Mouse (Mus musculus) thymus, postnatal 36 days (tissue): ENCODE measurements at regions not wholly inside any gene's neighbourhood (a gene's known extent, or its start where the extent isn't known, plus 50 kb on each side); places are given as distances from the start of the nearest gene placed in this dataset.

Experiments used
- DNase-seq, 2 experiments: peaks; one replicate each; pipeline ENCODE4 v3.0.0; 2022; ENCODE audit warnings: mixed read lengths in 2 of 2

DNA sequence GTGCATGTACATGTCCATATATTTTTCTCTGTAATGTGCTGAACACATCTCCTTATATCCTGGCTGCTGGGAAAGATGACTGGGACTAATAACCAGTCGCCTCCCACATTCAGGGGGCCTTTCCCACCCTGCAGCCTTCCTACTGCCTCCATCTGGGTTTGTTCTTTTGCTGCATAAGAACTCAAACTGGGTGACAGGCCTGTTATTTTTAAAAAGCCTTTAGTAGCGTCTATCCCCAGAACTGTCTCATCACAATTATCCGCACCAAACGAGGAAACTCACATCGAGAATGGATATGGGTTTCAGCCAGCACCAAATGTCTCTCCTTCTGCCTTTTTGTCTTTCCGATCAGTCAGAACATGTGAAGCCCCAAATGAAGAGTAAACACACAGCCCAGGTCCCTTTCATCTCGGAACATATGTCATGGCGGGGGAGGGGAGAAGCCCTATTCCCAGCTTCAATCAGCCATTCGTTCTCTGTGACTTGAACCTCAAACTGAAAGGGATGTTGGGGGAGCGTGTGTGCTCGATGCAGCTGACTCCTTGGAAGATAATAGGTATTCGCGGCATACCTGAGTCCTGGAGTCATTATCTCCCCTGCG lies 128.3 kb upstream of the Noct start:
- DNase-seq: no peak

DNA sequence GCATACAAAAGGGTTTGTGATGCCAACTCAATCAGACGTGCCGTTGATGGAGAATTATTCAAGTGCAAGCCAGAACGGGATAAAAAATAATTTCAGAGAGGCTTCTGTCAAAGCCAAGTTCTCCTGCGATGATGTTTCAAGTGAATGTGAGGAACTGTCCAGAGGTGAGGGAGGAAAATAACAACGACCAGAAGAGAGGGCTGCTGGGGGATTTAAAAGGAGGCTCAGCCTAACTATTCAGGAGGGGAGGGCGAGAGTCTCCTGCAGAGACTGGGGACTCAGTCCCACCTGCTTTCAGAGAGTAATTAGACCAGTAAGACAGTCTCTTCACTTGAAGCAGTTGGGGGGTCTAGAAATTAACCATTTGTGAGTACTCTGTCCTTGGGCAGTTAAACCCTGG lies 127.7 kb upstream of the Noct start:
- no peak for DNase-seq

DNA sequence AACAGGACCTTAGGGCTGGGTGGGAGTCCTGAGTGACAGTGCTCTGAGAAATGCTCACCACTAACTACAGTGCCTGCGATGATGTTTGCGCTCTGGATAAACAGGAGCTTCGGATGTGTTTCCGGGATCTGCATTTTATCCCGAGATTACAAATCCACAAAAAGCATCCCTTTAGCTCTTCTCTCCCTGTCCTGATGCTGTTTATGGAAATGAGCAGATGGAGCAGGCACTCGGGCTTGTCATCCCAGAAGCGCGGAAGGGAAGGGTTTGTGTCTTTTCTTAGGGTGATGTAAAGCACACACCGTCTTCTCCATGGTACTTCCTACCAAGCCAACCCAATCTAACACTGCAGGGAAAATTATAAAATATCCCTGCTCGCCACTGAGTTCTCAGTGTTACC lies 126.9 kb upstream of the Noct start:
- DNase-seq: no peak

DNA sequence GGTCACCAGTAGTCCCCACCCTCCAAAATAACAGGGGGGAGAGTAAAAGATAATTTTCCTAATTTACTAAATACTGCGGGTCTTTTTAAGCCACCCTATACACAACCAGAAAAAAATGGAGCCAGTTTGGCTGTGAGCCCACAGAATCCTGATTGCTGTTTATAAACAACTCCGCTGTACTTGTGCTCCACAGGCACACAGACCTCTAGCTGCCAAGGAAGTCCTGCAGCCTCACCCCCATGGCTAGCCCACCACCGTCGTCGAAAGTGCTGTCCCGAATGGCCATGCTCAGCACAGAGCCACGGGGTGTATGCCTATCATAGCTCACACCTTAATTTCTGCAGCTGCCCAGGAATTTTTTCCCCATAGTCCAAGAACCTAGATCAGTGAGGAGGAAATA lies 124.3 kb upstream of the Noct start:
- DNase-seq: no peak

DNA sequence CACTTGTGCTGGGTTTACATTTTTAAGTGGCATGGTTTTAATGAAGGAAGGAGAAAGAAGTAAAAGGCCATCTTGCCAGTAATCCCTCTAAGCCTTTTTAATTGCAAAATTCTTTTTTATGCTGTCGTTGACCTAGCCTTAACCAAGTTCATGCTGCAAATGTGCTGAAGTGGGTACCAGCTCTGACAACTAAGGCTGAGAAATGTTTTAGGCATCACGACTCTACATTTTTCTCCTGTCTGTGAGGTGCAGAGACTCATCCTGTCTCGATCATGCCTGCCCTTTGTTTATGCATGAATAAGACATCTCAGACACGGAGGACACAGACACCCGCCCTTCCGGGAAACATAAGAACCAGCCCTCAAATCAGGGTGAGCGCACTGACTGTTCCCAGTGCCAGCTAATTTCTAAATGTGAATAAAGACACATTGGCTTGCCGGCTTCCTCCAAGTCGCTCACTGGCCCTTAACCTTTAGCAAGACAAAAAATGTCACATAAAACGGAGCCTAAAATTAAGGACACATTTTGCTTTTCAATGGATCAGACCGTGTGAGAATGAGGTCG lies 115.5 kb upstream of the Noct start:
- DNase-seq: no peak

DNA sequence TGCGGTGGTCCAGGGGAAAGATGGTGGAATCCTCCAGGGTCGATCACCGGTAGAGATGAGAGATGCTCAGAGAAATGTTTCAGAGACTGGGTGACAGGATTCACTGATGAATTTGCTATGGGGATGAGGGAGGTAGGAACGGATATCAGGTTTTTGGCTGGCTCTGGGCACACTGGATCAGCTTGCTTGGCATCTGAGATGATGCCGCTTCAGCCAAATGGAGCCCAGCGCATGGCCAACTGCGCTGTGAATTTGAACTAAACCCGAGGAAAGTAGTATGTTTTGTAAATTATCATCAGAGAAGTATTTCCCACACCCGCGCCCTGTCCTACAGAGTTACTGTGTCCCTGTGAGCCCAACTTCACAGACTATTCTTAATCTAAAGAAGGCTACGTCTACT lies 113.0 kb upstream of the Noct start:
- no peak for DNase-seq

DNA sequence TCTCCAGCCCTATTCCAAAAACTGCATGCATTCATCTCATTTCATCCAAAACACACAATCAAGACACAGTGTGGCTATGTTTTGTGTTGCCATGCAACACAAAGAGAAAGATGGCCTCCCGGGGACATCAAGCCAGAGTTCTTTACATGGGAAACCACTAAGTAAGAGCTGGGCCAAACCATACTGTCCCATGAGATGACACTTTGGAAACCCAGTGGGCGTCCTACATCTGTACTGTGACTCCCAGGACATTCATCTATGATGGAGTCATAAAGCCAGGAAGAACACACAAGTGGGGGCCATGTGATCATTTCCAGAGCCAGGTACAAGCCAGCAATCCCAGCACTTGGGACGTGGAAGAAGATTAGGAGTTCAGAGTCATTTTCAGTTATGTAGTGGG lies 111.9 kb upstream of the Noct start:
- DNase-seq: no peak

DNA sequence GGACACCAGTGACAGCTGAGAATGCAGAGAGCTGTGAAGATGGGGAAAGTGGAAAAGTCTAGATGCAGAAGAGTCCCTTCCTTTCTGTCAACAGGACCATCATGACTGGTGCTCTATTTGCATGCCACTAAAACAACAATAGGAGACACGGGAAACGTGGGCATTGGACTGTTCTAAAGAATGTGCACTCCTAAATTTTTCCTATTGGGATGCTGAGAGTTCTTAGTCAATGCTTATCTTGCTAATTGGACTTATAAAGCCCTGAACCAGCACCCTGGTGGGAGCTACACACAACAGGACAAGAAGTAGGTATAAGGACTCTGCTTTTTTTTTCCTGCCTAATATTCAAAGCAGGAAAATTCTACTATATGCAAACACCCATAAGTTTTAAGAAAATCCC lies 108.3 kb upstream of the Noct start:
- no peak for DNase-seq

DNA sequence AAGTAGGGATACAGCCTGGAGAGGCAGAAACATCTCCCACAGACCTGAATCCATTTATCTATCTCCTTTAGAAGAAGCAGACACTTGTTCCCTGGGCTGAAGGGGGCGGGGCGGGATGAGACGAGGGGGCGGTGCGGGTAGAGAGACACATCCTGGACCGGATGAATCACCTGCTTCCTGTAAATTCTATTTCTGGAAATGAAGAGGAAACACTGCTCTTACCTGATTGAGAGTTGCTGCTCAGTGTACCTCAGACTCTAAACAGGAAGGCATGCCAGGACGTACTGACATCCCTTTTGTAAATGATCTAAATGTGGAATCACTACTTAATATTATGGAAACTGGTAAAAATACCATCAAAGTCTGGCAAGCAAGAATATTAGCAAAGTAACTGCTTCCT lies 105.5 kb upstream of the Noct start:
- DNase-seq: peak; percentile 12

DNA sequence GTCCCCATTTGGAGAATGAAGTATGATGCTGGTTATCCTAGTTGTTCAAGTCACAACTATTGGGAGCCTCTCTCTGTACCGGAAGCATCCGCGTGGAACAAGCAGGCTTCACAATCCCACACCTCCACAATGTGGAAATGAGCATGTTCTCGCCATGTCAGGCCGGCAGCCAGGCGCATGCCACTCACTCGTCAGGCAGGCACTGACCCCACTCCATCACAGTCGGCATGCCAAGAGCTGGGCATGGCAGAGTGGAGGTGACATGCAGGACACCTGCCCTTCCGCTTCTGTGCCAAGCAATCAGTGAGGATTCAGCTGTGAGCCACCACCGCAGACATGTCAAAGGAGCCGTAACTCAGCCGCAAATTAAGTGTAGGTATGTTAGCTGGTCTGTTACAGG lies 103.7 kb upstream of the Noct start:
- no peak for DNase-seq

DNA sequence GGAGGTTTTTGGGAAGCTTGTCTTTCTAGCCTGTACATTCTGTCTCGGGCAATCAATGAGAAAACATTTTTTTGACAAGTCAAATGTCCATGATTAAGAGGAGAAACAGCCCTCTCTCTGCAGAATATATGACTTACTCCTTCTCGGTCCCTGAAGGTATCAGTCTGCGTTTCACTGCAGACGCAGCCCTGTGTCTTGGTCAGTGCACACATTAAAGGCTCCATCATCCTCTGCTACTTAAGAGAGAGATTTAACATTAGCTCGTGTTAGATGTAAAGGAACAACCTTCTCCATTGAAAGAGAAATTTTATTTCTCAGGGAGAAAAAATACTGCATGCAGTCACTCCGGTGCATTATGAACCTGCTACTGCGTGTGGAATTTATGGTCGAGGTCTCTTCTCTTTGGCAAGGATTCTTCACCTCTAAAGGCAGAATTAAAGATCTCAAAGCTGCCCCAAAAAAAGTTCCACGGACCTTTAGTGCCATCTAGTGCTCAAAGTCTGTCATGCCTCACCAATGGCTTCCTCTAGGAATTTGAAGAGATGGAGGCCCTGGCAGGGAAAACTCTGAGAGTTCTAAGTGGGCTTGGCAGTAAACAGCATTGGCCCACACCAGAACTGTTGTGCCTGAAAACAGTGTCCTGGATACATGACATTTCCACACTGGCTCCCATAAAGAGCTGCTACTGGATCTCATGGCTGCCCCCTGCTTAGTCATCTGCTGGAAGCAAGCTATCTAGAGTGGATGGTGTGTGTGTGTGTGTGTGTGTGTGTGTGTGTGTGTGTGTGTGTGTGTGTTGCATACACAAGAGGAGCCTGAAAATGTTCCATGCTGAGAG lies 102.3 kb upstream of the Noct start:
- peak; percentile 18 to 46 for DNase-seq

DNA sequence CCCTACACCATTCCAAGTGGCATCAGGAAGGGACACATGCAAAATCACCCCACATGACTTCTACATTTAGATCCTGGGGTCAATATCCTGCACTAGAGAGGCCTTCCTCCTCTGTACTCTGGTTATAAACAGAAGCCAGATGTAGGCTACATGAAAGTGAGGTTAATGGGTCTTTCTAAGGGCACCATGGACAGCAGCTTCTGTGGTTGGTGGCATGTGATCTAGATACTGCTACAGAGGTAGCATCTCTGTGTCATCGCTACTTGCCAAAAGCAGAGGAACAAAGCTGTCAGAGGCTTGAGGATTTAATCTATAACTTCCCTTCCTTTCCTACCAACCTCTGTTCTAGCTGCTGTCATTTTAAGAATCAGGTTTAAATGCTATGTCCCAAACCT lies 101.7 kb upstream of the Noct start:
- DNase-seq: no peak

DNA sequence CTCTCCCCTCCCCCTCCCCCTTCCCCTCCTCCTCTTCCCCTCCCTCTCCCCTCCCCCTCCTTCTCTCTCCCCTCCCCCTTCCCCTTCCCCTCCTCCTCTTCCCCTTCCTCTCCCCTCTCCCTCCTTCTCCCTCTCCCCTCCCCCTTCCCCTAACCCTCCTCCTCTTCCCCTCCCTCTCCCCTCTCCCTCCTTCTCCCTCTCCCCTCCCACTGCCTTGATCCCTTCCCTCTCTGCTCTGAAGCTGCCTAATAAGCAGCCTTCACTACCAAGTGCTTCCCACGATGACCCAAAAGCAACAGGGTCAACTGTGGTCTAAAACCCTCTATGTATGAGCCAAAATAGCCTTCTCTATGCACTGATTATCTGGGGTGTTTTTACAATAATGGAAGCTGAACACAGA lies 96.4 kb upstream of the Noct start:
- no peak for DNase-seq

DNA sequence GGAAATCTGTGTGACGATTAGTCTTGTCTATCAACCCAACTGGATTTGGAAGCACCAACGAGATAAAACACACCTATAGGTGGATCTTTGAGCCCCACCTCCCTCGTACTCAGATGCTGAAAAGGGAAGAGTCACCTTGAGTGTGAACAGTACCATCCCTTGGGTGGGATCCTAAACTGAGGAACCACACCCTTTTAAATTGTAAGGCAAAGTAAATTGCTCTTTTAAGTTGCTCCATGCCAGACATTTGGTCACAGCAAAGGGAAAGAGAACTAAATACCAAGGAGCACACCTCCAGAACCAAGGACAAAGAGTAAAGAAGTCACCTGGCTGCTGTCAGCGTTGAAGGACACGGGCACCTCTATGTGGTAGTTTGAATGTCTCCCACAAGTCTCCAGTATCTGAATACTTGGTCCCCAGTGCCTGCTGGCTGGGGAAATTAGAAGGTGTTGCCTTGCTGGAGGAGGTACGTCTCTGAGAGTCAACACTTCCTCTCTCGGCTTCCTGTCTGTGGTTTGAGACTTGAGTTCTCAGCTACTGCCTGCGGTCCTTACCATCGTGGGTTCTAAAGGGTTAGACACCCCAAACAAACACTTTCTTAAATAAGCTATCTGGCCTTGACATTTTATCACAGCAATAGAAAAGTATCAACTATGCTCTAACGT lies 95.6 kb upstream of the Noct start:
- peak; percentile 37 to 46 for DNase-seq

DNA sequence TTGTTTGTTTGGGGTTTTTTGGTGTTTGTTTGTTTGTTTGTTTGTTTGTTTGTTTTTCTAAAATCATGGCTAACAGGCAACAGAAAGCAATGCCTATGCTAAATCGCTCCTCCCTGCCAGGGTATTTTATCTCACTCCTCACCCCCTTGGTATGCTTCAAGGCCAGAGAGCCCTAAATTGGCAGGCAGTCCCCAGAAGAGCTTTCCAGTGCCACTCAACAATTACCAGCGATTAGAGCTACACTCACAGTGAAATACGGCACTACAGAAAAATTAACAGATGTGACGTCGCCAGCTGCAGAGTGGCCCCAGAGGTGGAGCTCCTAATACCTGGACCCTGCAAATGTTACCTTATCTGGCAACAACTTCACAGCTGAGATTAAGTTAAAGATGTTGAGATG lies 93.5 kb upstream of the Noct start:
- DNase-seq: no peak

DNA sequence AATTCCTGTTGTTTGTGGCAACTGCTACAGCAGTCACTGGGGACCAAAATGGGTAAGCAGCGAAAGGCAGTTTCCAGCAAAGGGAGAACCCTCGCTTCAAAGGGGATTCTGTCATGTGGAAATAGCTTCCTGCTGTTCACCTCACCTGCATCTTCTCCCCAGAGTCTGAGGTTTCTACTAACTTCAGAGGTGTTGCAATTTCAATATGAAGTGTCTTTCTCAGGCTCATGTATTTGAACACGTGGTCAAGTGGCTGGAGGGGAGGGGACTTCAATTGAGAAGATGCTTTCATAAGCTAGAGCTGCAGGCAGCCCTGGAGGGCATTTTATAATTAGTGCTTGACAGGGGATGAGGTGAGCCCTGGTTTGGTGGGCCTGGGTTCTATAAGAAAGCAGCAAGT lies 92.9 kb upstream of the Noct start:
- DNase-seq: no peak

DNA sequence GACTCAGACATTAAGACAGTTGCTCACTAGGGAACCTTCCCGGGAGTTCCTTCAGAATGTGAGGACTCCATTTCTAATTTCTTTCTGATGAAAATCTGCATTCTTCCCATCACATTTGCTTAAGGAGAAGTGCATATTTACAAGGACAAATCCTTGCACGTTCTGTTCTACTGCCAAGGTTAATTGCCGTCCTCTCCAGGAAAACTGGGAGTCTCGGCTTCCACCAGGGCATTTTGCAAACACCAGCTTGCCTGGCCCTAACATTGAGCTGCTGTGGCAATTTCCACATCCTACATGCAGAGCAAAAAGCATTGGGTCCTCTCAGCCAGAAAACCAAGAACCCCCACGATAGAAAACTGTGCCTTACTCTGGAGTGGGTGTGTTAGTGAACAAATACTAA lies 91.5 kb upstream of the Noct start:
- no peak for DNase-seq

DNA sequence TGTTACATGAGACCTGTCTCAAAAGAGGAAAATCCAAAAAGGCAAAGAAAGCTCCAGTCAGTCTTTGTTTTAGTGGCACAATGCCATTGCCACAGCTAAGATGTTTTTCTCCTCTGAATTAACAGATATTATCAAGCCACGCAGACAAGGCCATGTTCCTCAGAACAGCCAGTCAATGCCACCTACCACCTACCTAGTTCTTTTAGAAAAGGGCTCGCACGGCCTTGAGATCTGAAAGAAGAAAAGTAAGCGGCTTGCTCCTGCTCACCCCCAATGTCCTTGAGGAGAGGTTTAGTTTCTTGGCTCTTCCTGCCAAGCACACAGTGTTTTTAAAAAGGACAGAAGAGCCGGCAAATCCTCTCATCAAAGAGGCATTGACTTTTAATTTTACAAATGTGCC lies 88.7 kb upstream of the Noct start:
- no peak for DNase-seq

DNA sequence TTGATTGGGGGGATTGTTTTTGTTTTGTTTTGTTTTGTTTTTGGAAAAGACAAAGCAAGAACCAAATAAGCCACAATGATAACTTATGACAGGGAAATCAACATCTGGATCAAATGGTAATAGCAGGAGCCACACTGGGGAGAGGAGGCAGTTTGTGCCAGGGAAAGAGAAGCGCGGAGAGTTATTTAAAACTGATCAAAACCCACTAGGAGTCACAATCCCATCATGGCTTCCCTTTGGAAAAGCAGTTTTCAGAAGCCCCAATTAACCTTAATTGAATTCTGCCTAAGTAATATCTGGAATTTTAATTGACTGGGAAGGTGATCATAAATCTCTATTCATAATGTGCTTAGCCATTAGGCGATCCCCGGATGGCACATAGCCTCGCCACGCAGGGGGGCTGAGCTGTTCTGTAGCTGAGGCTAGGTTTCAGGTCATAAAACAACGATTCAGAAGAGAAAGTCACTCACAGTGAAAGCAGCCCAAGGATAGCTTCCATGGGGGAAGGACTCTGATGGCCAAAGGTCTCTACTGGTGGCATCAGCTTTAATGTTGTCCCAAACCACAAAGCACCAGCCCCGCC lies 86.4 kb upstream of the Noct start:
- DNase-seq: no peak

DNA sequence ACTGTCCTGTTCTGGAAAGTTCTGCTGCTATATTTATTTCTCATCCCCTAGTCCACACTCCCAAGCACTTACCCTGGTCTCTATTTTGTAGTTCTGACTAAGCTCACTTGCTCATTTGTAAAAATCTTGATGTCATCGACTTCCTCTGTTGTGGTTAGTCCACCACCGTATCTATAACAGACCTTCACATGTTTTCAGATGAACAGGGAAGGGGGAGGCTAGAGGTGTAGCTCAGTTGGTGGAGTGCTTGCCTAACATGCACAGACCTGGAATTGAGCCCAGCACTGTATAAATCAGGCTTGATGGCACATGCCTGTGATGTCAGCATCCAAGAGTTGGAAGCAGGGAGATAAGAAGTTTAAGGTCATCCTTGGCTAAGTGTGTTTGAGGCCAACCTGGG lies 78.3 kb upstream of the Noct start:
- no peak for DNase-seq

DNA sequence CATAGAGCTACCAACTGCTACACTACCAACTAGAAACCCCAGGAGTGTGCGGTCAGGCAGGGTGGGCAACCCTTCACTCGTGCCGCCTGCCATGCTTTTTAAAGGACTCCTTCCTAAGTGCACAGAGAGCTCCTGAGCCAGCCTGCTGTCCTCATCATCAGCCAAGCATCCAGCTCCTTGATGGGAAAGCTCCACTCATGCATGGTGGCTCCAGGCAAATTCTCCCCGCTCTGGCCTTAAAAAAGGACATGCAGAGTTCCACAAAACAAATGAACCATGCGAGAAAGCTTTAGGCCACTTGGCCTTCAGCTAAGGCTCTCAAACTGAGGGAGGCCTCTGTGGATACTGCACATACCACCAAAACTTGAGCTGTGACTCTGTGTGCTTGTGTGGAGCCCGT lies 74.2 kb upstream of the Noct start:
- DNase-seq: no peak

DNA sequence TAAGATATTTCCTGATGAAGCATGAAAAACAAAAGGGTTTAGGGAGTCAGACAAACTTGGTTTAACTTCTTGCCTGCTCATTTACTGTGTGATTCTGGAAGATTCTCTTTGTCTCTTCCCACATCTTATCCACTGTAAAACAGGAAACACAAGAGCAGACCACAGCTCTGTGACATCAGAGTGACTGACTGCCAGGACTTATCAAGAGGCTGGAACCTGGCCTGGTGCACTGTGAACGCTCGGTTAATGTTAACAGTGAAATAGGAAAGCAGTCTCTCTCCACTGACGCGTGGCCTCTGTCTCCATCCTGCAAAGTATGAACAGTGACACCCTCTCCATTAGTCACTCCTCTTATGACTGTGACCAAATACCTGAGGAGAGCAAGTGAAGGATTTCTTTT lies 73.1 kb upstream of the Noct start:
- no peak for DNase-seq

DNA sequence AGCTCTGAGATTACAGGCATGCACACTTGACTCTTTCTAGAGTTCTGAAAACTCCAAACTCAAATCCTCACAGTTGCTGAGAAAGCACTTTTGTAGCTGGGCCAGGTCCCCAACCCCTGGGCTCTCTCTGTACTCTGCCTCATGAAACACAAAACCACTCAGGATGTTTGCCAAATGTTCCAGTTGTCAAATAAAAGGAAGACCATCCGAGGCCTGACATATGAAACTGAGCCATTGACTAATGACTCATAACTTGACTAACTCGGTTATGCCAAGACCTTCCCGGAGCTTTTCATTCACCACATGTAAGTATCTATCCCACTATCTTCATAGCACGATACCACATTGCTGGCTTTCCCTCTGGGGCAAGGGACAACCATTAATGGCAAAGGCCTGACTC lies 68.6 kb upstream of the Noct start:
- no peak for DNase-seq
